Mouse (Mus musculus) Patski (cell line): ENCODE results near the gene Slc22a8. TPM values are rescaled to one million over a fixed set of nuclear protein-coding genes. Genes with fewer than 3 reads are reported as not detected.

ENCODE experiments used
- ATAC-seq: fragments of 100-300 bp; one replicate; pipeline ENCODE4 v1.8.0; 2021
- CTCF ChIA-PET: fragments of 350-600 bp; sonication (Branson Sonifier 250); formaldehyde crosslinking; loops from one replicate; lab custom pipeline; 2022; ENCODE audit warnings: inconsistent platforms; lab: Charles Lee
- POLR2A ChIA-PET: fragments of 350-600 bp; sonication (Branson Sonifier 250); formaldehyde crosslinking; loops from one replicate; lab custom pipeline; 2022; ENCODE audit warnings: antibody characterized with exemption, inconsistent platforms; lab: Charles Lee
- DNase-seq: peaks from one replicate; pipeline ENCODE4 v3.0.0-alpha.2; 2011; ENCODE audit warnings: low read depth, low spot score
- H3K27me3 ChIP-seq: fragments of 371-371 bp; one replicate; pipeline ENCODE4 v1.5.1; 2021
- CTCF ChIP-seq: fragments of 100-300 bp; IDR thresholded peaks from one replicate; pipeline ENCODE4 v1.5.1; 2021
- in situ Hi-C: fragments of 300-500 bp; cut with MboI; formaldehyde crosslinking; loops from 3 replicates; pipeline ENCODE4 v1.11.1; 2018; ENCODE audit warnings: low pct_unique_long_range_greater_than_20kb, mixed read lengths
- polyA plus RNA-seq: library from polyadenylated mRNA; unstranded; gene quantifications from one replicate; pipeline ENCODE4 v1.2.3, GENCODE M21; 2021

The Slc22a8 gene
- polyA plus RNA-seq, 1 experiment from 2014 or later: not detected

DNA sequence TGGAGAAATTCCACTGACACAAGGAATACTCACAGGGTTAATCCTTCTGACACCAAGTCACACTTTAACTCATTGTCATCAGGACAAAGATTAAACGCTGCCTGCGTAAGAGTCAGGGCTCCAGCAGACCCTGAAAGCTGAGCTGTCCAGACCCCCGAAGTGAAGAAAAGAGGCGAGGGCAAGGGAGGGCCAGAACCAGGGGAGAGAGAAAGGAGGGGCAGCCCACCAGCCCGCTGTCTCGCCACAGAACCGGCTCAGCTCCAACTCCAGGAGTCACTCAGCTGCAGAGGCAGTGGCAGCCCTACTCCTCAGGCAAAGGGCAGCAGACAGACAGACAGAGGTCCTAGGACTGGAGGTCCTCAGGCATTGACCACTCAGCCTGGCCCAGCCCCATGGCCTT, 26.9 kb downstream of the Slc22a8 start, which contains the start of gene Slc22a6:
Gene Slc22a6 (plus strand): TSS at position 136 of the 400 bp plus-strand sequence.
- no peak for ATAC-seq

GRCm38 (mm10) chr19:8621098-8621497, 30.0 kb downstream of the Slc22a8 start:
- DNase-seq: no peak
- ChIA-PET POLR2A (no interaction called here), CTCF (interaction anchor here (1.5 kb wide), 1 partner anchor 11 kb away, joined by 3 read pairs; no protein-coding TSS in a partner anchor)
- H3K27me3 ChIP-seq: peaks cover 29% of the 10 kb centered on the region
- in situ Hi-C loops: no loop called here
- no peak for ATAC-seq
- TF ChIP-seq CTCF: no peak

More for the DNA sequence above, 26.9 kb downstream of the Slc22a8 start, which contains the start of gene Slc22a6:
- ChIA-PET CTCF (no interaction called here), POLR2A (no interaction called here)
- in situ Hi-C loops: no loop called here
- DNase-seq: no peak
- peaks cover 38% of the 10 kb centered on the region for H3K27me3 ChIP-seq
- no peak for TF ChIP-seq CTCF

- no peak for ATAC-seq
- DNase-seq: no peak
- peaks cover 35% of the 10 kb centered on the region for H3K27me3 ChIP-seq
- no peak for TF ChIP-seq CTCF
- in situ Hi-C loops: loop anchor here (25.0 kb wide), 1 partner anchor 1082 kb away; no protein-coding TSS in a partner anchor
- CTCF ChIA-PET: no interaction called here
- POLR2A ChIA-PET: no interaction called here
Measured at GRCm38 (mm10) chr19:8630249-8630648, 39.2 kb downstream of the Slc22a8 start.

GRCm38 (mm10) chr19:8630826-8631225, 39.8 kb downstream of the Slc22a8 start:
- CTCF ChIA-PET: no interaction called here
- H3K27me3 ChIP-seq: peaks cover 31% of the 10 kb centered on the region
- no peak for ATAC-seq
- POLR2A ChIA-PET: no interaction called here
- DNase-seq: no peak
- no peak for TF ChIP-seq CTCF
- in situ Hi-C loops: loop anchor here (25.0 kb wide), 1 partner anchor 1081 kb away; no protein-coding TSS in a partner anchor

GRCm38 (mm10) chr19:8632029-8632428, 41.0 kb downstream of the Slc22a8 start:
- H3K27me3 ChIP-seq: peaks cover 20% of the 10 kb centered on the region
- POLR2A ChIA-PET: interaction anchor here (1.1 kb wide), 1 partner anchor 14 kb away, joined by 5 read pairs; no protein-coding TSS in a partner anchor
- in situ Hi-C loops: loop anchor here (25.0 kb wide), 1 partner anchor 1080 kb away; no protein-coding TSS in a partner anchor
- no peak for TF ChIP-seq CTCF
- ATAC-seq: no peak
- CTCF ChIA-PET: interaction anchor here (0.8 kb wide), 1 partner anchor 10 kb away, joined by 3 read pairs; no protein-coding TSS in a partner anchor
- no peak for DNase-seq

GRCm38 (mm10) chr19:8642086-8642485, 51.0 kb downstream of the Slc22a8 start:
- in situ Hi-C loops: loop anchor here (25.0 kb wide), 1 partner anchor 1070 kb away; no protein-coding TSS in a partner anchor
- CTCF ChIA-PET: interaction anchor here (1.0 kb wide), 1 partner anchor 1208 kb away, joined by 3 read pairs; no protein-coding TSS in a partner anchor
- DNase-seq: no peak
- no peak for TF ChIP-seq CTCF
- ATAC-seq: no peak
- H3K27me3 ChIP-seq: peaks cover 11% of the 10 kb centered on the region
- POLR2A ChIA-PET: no interaction called here

DNA sequence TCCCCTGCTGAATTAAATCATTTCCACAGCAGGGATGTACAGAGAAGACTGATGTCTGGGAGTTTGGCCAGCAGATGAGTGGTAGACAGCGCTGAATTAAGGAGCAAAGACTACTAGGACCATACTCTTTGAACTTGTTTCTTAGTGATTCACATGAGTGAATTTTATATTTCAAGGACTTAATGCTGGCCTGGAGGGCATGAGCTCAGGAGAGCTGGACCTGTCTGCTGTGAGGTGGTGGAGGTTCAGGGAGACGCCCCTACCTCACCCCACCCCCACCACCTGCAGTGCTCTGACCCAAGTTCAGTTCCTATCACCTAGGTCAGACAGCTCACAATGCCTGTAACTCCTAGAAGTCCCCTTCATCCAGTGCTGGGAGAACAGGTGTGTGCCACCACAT, 55.3 kb downstream of the Slc22a8 start:
- no peak for ATAC-seq

DNA sequence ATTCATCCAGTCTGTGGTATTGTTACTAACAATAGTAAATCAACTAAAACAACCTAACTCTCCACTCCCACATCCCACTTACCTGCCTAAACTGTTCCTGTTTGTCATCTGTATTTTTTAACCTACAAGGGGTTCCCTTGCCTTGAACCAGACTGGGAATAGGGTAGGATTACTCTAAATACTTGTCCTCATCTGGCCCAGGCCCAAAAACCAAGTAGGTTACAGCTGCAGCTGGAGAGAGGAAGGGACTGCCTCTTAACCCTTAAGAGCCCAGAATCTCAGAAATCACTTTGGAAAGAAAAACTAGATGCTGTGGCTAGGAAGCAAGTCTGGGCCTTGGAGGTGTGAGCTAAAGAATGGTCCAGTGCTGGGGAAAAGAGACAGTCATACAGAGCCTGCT, 64.8 kb downstream of the Slc22a8 start:
- in situ Hi-C loops: no loop called here
- ATAC-seq (no peak), DNase-seq (no peak)
- POLR2A ChIA-PET: no interaction called here
- no peaks in the 10 kb centered on the region for H3K27me3 ChIP-seq
- TF ChIP-seq CTCF: no peak
- CTCF ChIA-PET: no interaction called here

More for the DNA sequence above, 55.3 kb downstream of the Slc22a8 start:
- H3K27me3 ChIP-seq: peaks cover 14% of the 10 kb centered on the region
- no peak for TF ChIP-seq CTCF
- in situ Hi-C loops: loop anchor here (25.0 kb wide), 1 partner anchor 1066 kb away; no protein-coding TSS in a partner anchor
- DNase-seq: no peak
- POLR2A ChIA-PET: no interaction called here
- CTCF ChIA-PET: no interaction called here

DNA sequence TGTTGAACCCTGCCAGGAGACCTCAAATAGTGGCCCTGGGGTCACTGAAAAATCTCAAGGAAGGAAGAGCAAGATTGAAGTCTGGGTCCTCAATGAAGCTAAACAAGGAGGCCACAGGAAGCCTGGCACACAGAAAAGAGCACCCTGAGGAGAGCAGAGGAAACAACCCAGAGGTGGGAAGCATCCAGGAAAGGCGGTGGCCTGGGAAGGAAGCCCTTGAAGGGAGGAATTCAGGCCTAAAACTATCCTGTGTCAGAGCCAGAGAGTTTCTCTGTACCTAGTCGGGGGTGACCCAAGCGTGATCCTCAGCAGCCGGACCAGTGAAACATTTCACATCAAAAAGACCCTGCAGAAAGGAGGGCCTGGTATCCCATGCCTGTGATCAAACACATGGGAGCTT, 65.3 kb downstream of the Slc22a8 start:
- no peaks in the 10 kb centered on the region for H3K27me3 ChIP-seq
- ChIA-PET POLR2A (no interaction called here), CTCF (no interaction called here)
- ATAC-seq: no peak
- DNase-seq: no peak
- in situ Hi-C loops: no loop called here
- no peak for TF ChIP-seq CTCF

Other genes starting within 250 kb of the Slc22a8 start
- not detected for gene Slc22a30, start 186.1 kb upstream of the Slc22a8 start, polyA plus RNA-seq
- not detected for gene Slc22a6, start 26.8 kb downstream of the Slc22a8 start, polyA plus RNA-seq
- 0.01 TPM for gene Chrm1, start 72.5 kb downstream of the Slc22a8 start, polyA plus RNA-seq
- 807 TPM for gene Slc3a2, start 132.1 kb downstream of the Slc22a8 start, polyA plus RNA-seq
- gene Wdr74, start 144.6 kb downstream of the Slc22a8 start, polyA plus RNA-seq: 64.7 TPM
- 0.86 TPM for gene 1700092M07Rik, start 149.5 kb downstream of the Slc22a8 start, polyA plus RNA-seq
- 116 TPM for gene Stx5a, start 150.2 kb downstream of the Slc22a8 start, polyA plus RNA-seq
- gene Nxf1, start 165.8 kb downstream of the Slc22a8 start, polyA plus RNA-seq: 164 TPM
- 74.3 TPM for gene Tmem223, start 179.7 kb downstream of the Slc22a8 start, polyA plus RNA-seq
- gene Tmem179b, start 183.2 kb downstream of the Slc22a8 start, polyA plus RNA-seq: 58.9 TPM
- 25.8 TPM for gene Taf6l, start 195.2 kb downstream of the Slc22a8 start, polyA plus RNA-seq
- 148 TPM for gene Polr2g, start 207.3 kb downstream of the Slc22a8 start, polyA plus RNA-seq
- 5.0 TPM for gene Zbtb3, start 211.3 kb downstream of the Slc22a8 start, polyA plus RNA-seq
- 51.4 TPM for gene Ttc9c, start 228.1 kb downstream of the Slc22a8 start, polyA plus RNA-seq
- 136 TPM for gene Hnrnpul2, start 228.8 kb downstream of the Slc22a8 start, polyA plus RNA-seq
- gene AC129217.1, start 238.5 kb downstream of the Slc22a8 start, polyA plus RNA-seq: 3.3 TPM
- 4.1 TPM for gene Bscl2, start 246.2 kb downstream of the Slc22a8 start, polyA plus RNA-seq
- gene Gng3, start 247.9 kb downstream of the Slc22a8 start, polyA plus RNA-seq: 0.50 TPM